Mouse (Mus musculus) spleen, embryonic (tissue): ENCODE measurements around the gene Lbhd2.

Experiments
- CTCF ChIA-PET: fragments of 350-600 bp; sonication (Branson Sonifier 250); formaldehyde crosslinking; loops from one replicate; lab custom pipeline; 2022; lab: Charles Lee

Gene Lbhd2

GRCm38 (mm10) chr12:111406622-111407021, at the start of gene Lbhd2:
Gene Lbhd2 (plus strand): TSS chr12:111406809.
- CTCF ChIA-PET: no interaction called here

DNA sequence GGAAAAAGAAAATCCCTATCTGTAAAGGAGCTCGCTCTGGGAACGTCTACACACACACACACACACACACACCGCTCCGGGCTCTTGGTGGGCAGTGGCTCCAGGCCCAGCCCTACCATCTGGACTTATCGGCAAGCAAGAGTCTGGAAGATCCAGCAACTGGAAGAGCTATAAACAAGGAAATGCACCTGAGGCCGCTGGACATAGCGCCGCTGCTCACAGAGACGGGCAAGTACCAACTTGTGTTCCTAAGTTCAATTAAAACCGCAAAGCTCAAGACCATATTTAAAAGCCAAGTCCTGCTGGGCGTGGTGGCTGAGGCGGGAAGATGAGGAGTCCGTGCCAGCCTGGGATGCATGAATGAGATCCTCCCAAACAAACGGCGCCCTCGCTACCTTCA, 45.9 kb upstream of the Lbhd2 start:
- CTCF ChIA-PET: interaction anchor here (0.7 kb wide), 1 partner anchor 1798 kb away, joined by 5 read pairs; no protein-coding TSS in a partner anchor

- CTCF ChIA-PET: interaction anchor here (0.5 kb wide), 1 partner anchor 846 kb away, joined by 3 read pairs; no protein-coding TSS in a partner anchor
Measured at GRCm38 (mm10) chr12:111361319-111362098, 45.1 kb upstream of the Lbhd2 start.

- CTCF ChIA-PET: no interaction called here
Measured at GRCm38 (mm10) chr12:111364234-111364633, 42.4 kb upstream of the Lbhd2 start.

DNA sequence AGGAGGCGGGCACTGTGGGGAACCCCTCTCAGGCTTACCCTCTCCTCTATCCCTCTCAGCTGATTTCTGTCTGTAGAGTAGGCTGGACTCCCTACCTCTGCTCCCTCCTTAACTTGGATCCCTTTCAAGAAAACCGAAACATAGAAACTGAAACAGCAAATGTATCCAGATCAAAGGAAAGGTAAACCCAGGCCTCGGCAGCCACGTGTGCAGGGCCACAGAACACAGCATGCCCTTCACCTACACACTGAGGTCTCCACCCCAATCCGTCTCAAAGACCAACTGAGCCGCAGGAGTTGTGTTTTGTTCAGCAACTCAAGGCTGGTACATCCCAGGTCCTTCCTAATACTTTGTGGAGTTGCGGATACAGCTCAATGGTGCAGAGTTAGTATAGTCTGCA, 39.5 kb upstream of the Lbhd2 start:
- CTCF ChIA-PET: no interaction called here

DNA sequence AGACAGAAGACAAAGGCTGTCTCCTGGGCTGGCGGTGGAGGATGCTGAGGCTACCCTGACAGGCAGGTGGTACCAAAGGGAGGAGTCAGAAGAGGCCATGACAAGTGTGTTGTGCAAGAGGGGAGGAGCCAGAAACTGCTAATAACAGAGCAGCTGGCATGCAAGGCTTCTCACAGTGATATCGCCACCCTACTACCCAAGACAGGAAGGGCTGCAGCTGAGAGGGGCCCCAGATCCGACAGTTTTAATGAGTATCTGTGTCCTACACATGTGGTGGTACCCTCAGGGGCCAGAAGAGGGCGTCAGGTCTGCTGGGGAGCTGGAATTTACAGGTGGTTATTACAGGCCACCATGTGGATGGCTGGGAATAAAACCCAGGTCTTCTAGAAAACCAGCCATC, 36.4 kb upstream of the Lbhd2 start:
- CTCF ChIA-PET: interaction anchor here (0.5 kb wide), 1 partner anchor 70 kb away, joined by 5 read pairs; no protein-coding TSS in a partner anchor

- CTCF ChIA-PET: no interaction called here
Measured at GRCm38 (mm10) chr12:111371905-111372304, 34.7 kb upstream of the Lbhd2 start.

- CTCF ChIA-PET: no interaction called here
Measured at GRCm38 (mm10) chr12:111373411-111373810, 33.2 kb upstream of the Lbhd2 start.

DNA sequence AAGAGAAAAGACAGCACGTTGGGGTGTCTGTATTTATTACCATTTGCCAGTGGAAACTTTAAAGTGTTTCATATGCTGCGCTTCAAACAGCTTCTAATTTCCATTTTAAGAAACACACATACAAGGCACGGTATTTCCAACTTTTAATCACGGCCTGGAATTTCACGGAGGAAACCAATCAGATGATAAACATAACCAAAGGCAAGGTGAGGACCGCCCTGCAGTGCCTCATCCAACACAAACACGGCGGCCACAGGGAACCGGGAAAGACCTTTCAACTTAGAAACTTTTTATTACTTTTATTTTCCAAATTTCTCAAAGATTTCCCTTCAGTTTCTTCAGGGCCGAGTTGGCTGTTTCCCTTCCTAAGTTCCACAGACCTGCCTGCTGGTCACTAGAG, 31.9 kb upstream of the Lbhd2 start:
- CTCF ChIA-PET: no interaction called here

DNA sequence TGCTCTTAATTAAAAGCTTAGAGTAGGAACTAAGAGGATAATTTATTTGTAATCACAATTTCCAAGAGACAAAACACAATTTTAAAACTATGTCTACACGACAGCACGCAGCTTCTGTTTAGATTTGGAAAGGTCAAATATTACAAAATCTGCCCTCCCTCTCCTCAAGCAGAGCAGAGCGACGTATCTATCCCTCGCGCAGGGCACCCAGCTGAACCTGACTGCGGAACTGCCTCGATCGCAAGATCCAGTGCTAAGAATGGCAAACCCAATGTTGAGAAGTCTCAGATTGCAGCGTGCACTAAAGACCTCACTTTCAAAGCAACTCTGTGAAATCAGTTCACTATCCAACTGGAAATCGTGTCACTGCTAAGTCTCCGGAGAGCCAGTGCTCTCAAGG, 31.1 kb upstream of the Lbhd2 start:
- CTCF ChIA-PET: no interaction called here

GRCm38 (mm10) chr12:111376053-111376452, 30.6 kb upstream of the Lbhd2 start:
- CTCF ChIA-PET: no interaction called here

DNA sequence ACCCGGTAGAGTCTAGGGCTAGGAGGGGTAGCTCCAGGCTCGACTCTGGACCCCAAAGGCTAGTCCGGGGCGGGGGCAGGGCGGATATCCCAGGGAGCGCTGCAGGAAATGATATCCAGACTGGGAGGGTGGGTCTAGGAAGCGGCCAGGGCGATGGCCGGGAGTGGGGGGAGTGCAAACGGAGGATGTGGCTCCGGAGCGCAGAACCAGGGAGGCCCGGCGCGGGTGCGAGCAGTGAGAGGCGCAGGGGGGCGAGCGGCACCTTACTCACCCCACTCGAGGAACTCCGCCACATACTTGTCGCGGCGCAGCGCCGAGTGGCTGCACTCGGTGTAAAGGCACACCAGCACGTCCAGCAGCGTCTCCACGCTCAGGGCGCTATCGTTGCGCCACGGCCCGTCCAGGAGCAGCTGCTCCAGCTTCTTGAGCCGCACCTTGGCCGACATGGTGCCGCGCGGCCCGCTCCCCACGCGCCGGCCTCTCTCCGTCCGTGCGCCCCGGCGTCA, 29.7 kb upstream of the Lbhd2 start:
- CTCF ChIA-PET: no interaction called here

GRCm38 (mm10) chr12:111377376-111377973, 29.1 kb upstream of the Lbhd2 start, which contains the start of gene Cdc42bpb:
Gene Cdc42bpb (minus strand): TSS chr12:111377718.
- CTCF ChIA-PET: interaction anchor here (0.5 kb wide), 1 partner anchor 1019 kb away, joined by 3 read pairs; no protein-coding TSS in a partner anchor

GRCm38 (mm10) chr12:111377986-111378490, 28.6 kb upstream of the Lbhd2 start:
- CTCF ChIA-PET: interaction anchor here (0.5 kb wide), 1 partner anchor 1018 kb away, joined by 3 read pairs; no protein-coding TSS in a partner anchor

GRCm38 (mm10) chr12:111378812-111379211, 27.8 kb upstream of the Lbhd2 start:
- CTCF ChIA-PET: interaction anchor here (0.5 kb wide), 1 partner anchor 1470 kb away, joined by 3 read pairs; no protein-coding TSS in a partner anchor

- CTCF ChIA-PET: no interaction called here
Measured at GRCm38 (mm10) chr12:111385883-111386641, 20.5 kb upstream of the Lbhd2 start.

DNA sequence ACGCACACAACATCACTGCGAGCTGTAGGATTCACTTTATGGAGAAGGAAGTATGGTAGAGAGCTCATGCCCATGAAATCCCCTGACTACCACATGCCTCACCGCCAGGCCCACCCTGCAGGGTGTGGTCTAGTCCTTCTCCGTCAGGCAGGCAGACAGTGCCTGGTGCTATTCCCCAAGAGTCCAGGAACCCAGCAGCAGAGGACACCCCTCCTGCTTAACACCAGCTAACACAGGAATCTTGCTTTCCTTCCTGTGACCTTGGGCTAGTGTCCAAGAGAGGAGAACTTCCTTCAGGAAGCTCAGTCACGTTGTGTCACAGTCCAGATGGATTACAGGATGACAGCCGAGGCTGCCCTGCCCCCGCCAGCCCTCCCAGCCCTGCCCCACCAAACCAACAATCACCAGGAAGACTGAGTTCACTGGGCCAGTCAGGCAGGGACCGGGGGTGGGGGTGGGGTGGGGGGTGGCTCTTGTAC, 19.9 kb upstream of the Lbhd2 start:
- CTCF ChIA-PET: no interaction called here

- CTCF ChIA-PET: no interaction called here
Measured at GRCm38 (mm10) chr12:111387146-111387545, 19.5 kb upstream of the Lbhd2 start.

DNA sequence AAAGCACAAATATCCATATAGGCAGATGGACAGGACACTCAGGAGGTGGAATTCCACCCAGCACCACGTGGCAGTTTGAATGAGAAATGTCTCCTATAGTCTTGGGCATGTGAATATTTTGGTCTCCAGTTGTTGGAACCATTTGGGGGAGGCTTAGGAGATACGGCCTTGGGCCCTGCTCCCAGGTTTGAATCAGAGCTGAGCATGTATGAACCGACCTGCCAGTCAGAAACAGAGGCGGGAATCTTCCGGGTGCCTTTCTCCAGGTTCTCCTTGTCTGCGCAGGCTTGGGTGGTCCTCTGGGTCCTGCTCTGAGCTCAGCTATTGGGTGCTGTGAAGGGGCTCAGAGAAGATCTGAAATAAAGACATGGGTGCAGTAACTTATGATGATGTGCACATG, 12.6 kb upstream of the Lbhd2 start:
- CTCF ChIA-PET: no interaction called here

GRCm38 (mm10) chr12:111396997-111397396, 9.6 kb upstream of the Lbhd2 start:
- CTCF ChIA-PET: no interaction called here

GRCm38 (mm10) chr12:111401454-111402184, 5.0 kb upstream of the Lbhd2 start:
- CTCF ChIA-PET: no interaction called here
